Mouse (Mus musculus) ES-E14 (cell line): Measurements from ENCODE around the gene Fkbp8.

Experiments
- CHD2 ChIP-seq: IDR thresholded peaks from 2 replicates; pipeline ENCODE4 v1.6.1; 2014; ENCODE audit warnings: mild to moderate bottlenecking, low read depth, low read length, inconsistent platforms
- MAFK ChIP-seq: IDR thresholded peaks from 2 replicates; pipeline ENCODE4 v1.6.1; 2014; ENCODE audit warnings: mild to moderate bottlenecking, low read depth, low read length, inconsistent platforms; ENCODE audit not compliant: insufficient read depth

DNA sequence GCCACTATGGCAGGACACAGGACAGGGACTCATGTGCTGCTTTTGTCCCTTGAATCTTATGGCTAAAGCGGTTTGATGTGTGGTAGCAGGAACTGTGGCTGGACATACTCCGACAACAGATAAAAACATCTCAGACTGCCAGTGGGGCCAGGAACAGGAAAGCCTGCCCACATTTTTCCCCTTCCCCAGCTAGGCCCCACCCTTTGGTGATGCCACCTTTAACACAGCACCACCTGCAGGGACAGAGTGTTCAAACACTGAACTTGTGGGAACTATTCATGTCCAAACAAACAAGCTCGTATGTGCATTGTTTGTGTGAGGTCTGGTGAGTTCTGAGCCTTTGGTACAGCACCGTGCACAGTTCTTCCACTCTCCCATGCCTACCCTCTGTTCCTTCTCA lies 30.8 kb downstream of the Fkbp8 start:
- TF ChIP-seq CHD2 (no peak), MAFK (no peak)
